Mouse (Mus musculus): ENCODE results near the gene D930048N14Rik.
"Not testable (repeated sequence)": the region's sequence is repeated elsewhere in the genome, so short reads cannot be mapped to it uniquely, and the experiment has no call there.

The D930048N14Rik gene

DNA sequence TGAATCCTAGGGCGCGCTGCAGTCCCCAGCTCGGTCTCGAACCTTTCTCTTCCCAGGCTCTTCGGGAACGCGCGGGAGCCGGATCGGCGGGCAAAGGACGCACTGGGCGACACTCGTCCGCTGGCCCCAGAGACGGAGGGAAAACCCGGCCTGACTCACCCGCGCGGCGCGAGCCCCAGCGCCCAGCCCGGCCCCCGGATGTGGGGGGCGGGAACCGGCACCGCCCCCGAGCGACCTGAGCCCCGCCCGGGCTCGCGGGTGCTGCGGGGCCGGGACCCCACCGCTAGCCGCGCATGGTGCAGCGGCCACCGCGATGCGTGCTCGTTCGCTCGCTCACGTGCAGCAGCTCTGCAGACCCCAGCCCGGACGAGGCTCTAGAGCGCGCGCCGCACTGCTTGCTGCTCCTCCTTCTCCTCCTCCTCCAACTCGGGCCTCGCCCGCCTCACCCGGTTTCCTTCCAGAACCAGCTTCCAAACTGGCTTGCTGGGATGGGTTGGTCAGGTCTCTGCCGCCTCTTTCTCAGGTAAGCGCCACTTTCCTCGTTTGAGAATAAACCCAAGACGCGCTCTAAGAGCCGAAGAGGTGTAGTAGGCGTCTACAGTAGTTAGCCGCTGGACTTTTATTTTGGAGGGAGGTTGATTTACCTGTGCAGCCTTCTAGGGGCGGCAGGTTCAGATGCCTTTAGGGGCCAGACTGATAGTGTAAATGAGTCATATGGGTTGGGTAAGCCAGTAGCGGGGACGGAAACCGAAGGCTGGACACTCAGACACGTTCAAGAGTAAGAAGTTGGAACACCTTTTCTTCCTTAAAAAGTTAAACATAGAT is at the start of gene D930048N14Rik, which contains the start of gene N4bp3:
D930048N14Rik (plus strand) TSS at position 264 of the 825 bp plus-strand sequence.
N4bp3 (minus strand) TSS at position 152 of the 825 bp plus-strand sequence.
- Histone ChIP-seq H3K9me3 (ENCODE audit: low read length) (no peaks in the 10 kb centered on the region), H3K36me3 (ENCODE audit: insufficient read depth, low read length) (peaks cover 71% of the 10 kb centered on the region), H3K4me3 (replicated peaks; ENCODE audit: low read length) (peak within 1 kb of the TSS; percentile 97), H3K4me1 (replicated peaks; ENCODE audit: low read depth, low read length) (peaks cover 82% of the 10 kb centered on the region), H3K27me3 (ENCODE audit: insufficient read depth, low read length) (no peaks in the 10 kb centered on the region)
- no peak for TF ChIP-seq CTCF (conservative IDR thresholded peaks at IDR 0.05; ENCODE audit: low read length)
- TF ChIP-seq NANOG (IDR thresholded peaks at IDR 0.05; ENCODE audit: borderline replicate concordance, low read length), result no peak
- TF ChIP-seq POU5F1 (IDR thresholded peaks at IDR 0.05; ENCODE audit: borderline replicate concordance, low read length), result no peak

DNA sequence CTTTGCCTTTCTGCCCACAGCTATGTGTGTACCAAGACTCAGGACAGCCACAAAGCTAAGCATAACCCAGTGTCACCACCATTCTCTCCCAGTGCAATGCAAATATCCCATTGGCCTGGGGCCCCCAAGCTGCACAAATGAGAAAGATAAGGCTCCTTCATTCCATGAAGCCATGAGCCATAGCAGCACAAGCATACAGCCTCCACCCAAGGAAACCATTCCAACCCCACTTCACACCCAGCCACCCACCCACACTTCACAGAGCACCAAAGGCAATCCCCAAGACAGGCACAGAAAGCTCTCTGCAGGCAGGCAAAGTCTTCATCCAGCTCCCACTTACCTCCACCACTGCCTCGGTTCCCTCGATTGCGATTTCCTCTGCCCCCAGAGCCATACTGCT is 48.5 kb upstream of the D930048N14Rik start:
- Histone ChIP-seq H3K4me3 (replicated peaks; ENCODE audit: low read length) (peak overlapping the region; percentile 96), H3K9me3 (ENCODE audit: low read length) (no peaks in the 10 kb centered on the region), H3K27me3 (ENCODE audit: insufficient read depth, low read length) (no peaks in the 10 kb centered on the region), H3K4me1 (replicated peaks; ENCODE audit: low read depth, low read length) (peaks cover 82% of the 10 kb centered on the region), H3K36me3 (ENCODE audit: insufficient read depth, low read length) (peaks cover 85% of the 10 kb centered on the region)
- TF ChIP-seq CTCF (conservative IDR thresholded peaks at IDR 0.05; ENCODE audit: low read length) (no peak), NANOG (IDR thresholded peaks at IDR 0.05; ENCODE audit: borderline replicate concordance, low read length) (no peak), POU5F1 (IDR thresholded peaks at IDR 0.05; ENCODE audit: borderline replicate concordance, low read length) (no peak)

- Histone ChIP-seq H3K9me3 (ENCODE audit: low read length) (no peaks in the 10 kb centered on the region), H3K4me3 (replicated peaks; ENCODE audit: low read length) (peak overlapping the region; percentile 96), H3K36me3 (ENCODE audit: insufficient read depth, low read length) (peaks cover 49% of the 10 kb centered on the region), H3K4me1 (replicated peaks; ENCODE audit: low read depth, low read length) (peaks cover 66% of the 10 kb centered on the region), H3K27me3 (ENCODE audit: insufficient read depth, low read length) (no peaks in the 10 kb centered on the region)
- TF ChIP-seq POU5F1 (IDR thresholded peaks at IDR 0.05; ENCODE audit: borderline replicate concordance, low read length), result no peak
- no peak for TF ChIP-seq CTCF (conservative IDR thresholded peaks at IDR 0.05; ENCODE audit: low read length)
- no peak for TF ChIP-seq NANOG (IDR thresholded peaks at IDR 0.05; ENCODE audit: borderline replicate concordance, low read length)
Measured at GRCm38 (mm10) chr11:51605602-51606446, 44.9 kb upstream of the D930048N14Rik start.

GRCm38 (mm10) chr11:51606447-51607095 is 44.2 kb upstream of the D930048N14Rik start, which contains the start of gene Hnrnpab:
Hnrnpab (minus strand) TSS chr11:51606847.
- H3K27me3 ChIP-seq (ENCODE audit: insufficient read depth, low read length), result no peaks in the 10 kb centered on the region
- peaks cover 42% of the 10 kb centered on the region for H3K36me3 ChIP-seq (ENCODE audit: insufficient read depth, low read length)
- H3K4me3 ChIP-seq (replicated peaks; ENCODE audit: low read length), result peak within 1 kb of the TSS; percentile 96
- peaks cover 59% of the 10 kb centered on the region for H3K4me1 ChIP-seq (replicated peaks; ENCODE audit: low read depth, low read length)
- no peaks in the 10 kb centered on the region for H3K9me3 ChIP-seq (ENCODE audit: low read length)
- TF ChIP-seq POU5F1 (IDR thresholded peaks at IDR 0.05; ENCODE audit: borderline replicate concordance, low read length) (no peak), NANOG (IDR thresholded peaks at IDR 0.05; ENCODE audit: borderline replicate concordance, low read length) (no peak), CTCF (conservative IDR thresholded peaks at IDR 0.05; ENCODE audit: low read length) (no peak)

DNA sequence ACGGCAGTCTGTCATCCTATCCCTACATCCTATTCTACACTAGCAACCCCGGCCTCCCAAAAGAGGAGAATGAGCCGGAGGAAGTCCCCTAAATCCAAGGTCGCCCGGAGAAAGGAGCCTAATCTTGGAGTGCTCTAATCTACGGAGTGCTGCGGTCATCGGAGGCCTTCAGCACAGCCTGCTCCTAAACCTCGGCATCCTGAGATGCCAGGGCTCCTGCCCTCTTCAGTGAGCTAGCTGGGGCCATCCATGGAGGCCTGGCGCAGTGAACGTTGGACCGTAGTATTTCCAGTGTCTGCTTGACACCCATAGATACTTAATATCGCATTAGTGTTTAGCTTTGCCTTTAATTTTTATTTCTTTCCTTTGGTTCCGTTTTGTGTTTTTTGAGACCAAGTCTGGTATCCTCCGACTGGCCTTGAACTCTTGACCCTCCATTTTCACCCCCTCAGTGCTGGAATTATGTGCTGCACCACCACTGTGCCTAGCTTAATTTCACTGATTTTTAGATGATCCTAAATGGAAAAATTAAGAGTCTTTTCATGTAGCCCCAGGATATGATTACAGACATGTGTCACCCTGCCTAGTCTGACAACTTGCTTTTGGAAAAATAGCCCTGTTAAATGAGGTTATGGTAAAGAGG is 43.5 kb upstream of the D930048N14Rik start:
- Histone ChIP-seq H3K4me3 (replicated peaks; ENCODE audit: low read length) (peak overlapping the region; percentile 96), H3K36me3 (ENCODE audit: insufficient read depth, low read length) (peaks cover 36% of the 10 kb centered on the region), H3K9me3 (ENCODE audit: low read length) (no peaks in the 10 kb centered on the region), H3K4me1 (replicated peaks; ENCODE audit: low read depth, low read length) (peaks cover 52% of the 10 kb centered on the region), H3K27me3 (ENCODE audit: insufficient read depth, low read length) (no peaks in the 10 kb centered on the region)
- TF ChIP-seq POU5F1 (IDR thresholded peaks at IDR 0.05; ENCODE audit: borderline replicate concordance, low read length) (no peak), CTCF (conservative IDR thresholded peaks at IDR 0.05; ENCODE audit: low read length) (no peak), NANOG (IDR thresholded peaks at IDR 0.05; ENCODE audit: borderline replicate concordance, low read length) (no peak)

- Histone ChIP-seq H3K27me3 (ENCODE audit: insufficient read depth, low read length) (no peaks in the 10 kb centered on the region), H3K4me1 (replicated peaks; ENCODE audit: low read depth, low read length) (peaks cover 40% of the 10 kb centered on the region), H3K36me3 (ENCODE audit: insufficient read depth, low read length) (peaks cover 14% of the 10 kb centered on the region), H3K4me3 (replicated peaks; ENCODE audit: low read length) (no peak overlapping the region), H3K9me3 (ENCODE audit: low read length) (no peaks in the 10 kb centered on the region)
- TF ChIP-seq CTCF (conservative IDR thresholded peaks at IDR 0.05; ENCODE audit: low read length) (no peak), NANOG (IDR thresholded peaks at IDR 0.05; ENCODE audit: borderline replicate concordance, low read length) (no peak), POU5F1 (IDR thresholded peaks at IDR 0.05; ENCODE audit: borderline replicate concordance, low read length) (no peak)
Measured at GRCm38 (mm10) chr11:51609266-51609909, 41.4 kb upstream of the D930048N14Rik start.

DNA sequence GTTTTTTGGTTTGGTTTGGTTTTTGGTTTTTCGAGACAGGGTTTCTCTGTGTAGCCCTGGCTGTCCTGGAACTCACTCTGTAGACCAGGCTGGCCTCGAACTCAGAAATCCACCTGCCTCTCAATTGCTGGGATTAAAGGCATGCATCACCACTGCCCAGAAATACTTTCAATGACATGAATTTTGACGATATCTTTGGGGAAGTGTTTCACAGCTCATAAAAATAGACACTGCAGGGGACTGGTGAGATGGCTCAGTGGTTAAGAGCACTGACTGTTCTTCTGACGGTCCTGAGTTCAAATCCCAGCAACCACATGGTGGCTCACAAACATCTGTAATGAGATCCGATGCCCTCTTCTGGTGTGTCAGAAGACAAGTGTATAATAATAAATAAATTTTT is 40.8 kb upstream of the D930048N14Rik start:
- H3K4me1 ChIP-seq (replicated peaks; ENCODE audit: low read depth, low read length), result peaks cover 40% of the 10 kb centered on the region
- H3K27me3 ChIP-seq (ENCODE audit: insufficient read depth, low read length); H3K9me3 ChIP-seq (ENCODE audit: low read length); H3K36me3 ChIP-seq (ENCODE audit: insufficient read depth, low read length); H3K4me3 ChIP-seq (replicated peaks; ENCODE audit: low read length): not testable (repeated sequence)
